Mouse (Mus musculus) activated CD4-positive, CD25-positive, alpha-beta regulatory T cell, adult 4 months (primary cell): Measurements from ENCODE around the gene 4930432M17Rik. TPM values are rescaled to one million over a fixed set of nuclear protein-coding genes. Genes with fewer than 3 reads are reported as not detected.

Experiments used
- ATAC-seq: one replicate; pipeline ENCODE4 v1.8.0; 2017
- polyA plus RNA-seq, 2 experiments: library from polyadenylated mRNA; unstranded; fragments of 100-300 nt; shearing (Covaris generic); gene quantifications; one replicate each; pipeline ENCODE4 v1.2.1; 2017

Gene 4930432M17Rik
- polyA plus RNA-seq, 2 experiments from 2014 or later: not detected

GRCm38 (mm10) chr3:121678935-121679334 lies 8.4 kb downstream of the 4930432M17Rik start:
- ATAC-seq: no peak

- no peak for ATAC-seq
Observed at GRCm38 (mm10) chr3:121679443-121679842, 8.9 kb downstream of the 4930432M17Rik start.

- no peak for ATAC-seq
Observed at GRCm38 (mm10) chr3:121680187-121680586, 9.6 kb downstream of the 4930432M17Rik start.

- no peak for ATAC-seq
Observed at GRCm38 (mm10) chr3:121682439-121683411, 12.2 kb downstream of the 4930432M17Rik start.

GRCm38 (mm10) chr3:121684552-121684951 lies 14.0 kb downstream of the 4930432M17Rik start:
- ATAC-seq: no peak

- no peak for ATAC-seq
Observed at GRCm38 (mm10) chr3:121684963-121685362, 14.4 kb downstream of the 4930432M17Rik start.

GRCm38 (mm10) chr3:121685985-121686384 lies 15.4 kb downstream of the 4930432M17Rik start:
- ATAC-seq: no peak

GRCm38 (mm10) chr3:121686408-121686911 lies 15.9 kb downstream of the 4930432M17Rik start:
- ATAC-seq: no peak

- no peak for ATAC-seq
Observed at GRCm38 (mm10) chr3:121687741-121688140, 17.2 kb downstream of the 4930432M17Rik start.

GRCm38 (mm10) chr3:121689029-121689428 lies 18.5 kb downstream of the 4930432M17Rik start:
- no peak for ATAC-seq

GRCm38 (mm10) chr3:121689697-121690096 lies 19.1 kb downstream of the 4930432M17Rik start:
- ATAC-seq: no peak

- ATAC-seq: no peak
Observed at GRCm38 (mm10) chr3:121693001-121693730, 22.6 kb downstream of the 4930432M17Rik start.

GRCm38 (mm10) chr3:121693746-121694145 lies 23.2 kb downstream of the 4930432M17Rik start:
- no peak for ATAC-seq

GRCm38 (mm10) chr3:121697169-121697568 lies 26.6 kb downstream of the 4930432M17Rik start:
- ATAC-seq: no peak

GRCm38 (mm10) chr3:121699401-121699800 lies 28.8 kb downstream of the 4930432M17Rik start:
- ATAC-seq: no peak

GRCm38 (mm10) chr3:121699849-121700248 lies 29.3 kb downstream of the 4930432M17Rik start:
- no peak for ATAC-seq

- no peak for ATAC-seq
Observed at GRCm38 (mm10) chr3:121700364-121700952, 29.9 kb downstream of the 4930432M17Rik start.

- no peak for ATAC-seq
Observed at GRCm38 (mm10) chr3:121703155-121703879, 32.8 kb downstream of the 4930432M17Rik start.

- no peak for ATAC-seq
Observed at GRCm38 (mm10) chr3:121703880-121704243, 33.3 kb downstream of the 4930432M17Rik start.

GRCm38 (mm10) chr3:121706087-121706486 lies 35.5 kb downstream of the 4930432M17Rik start:
- ATAC-seq: no peak

- ATAC-seq: no peak
Observed at GRCm38 (mm10) chr3:121707106-121707505, 36.5 kb downstream of the 4930432M17Rik start.

- ATAC-seq: no peak
Observed at GRCm38 (mm10) chr3:121710894-121711531, 40.5 kb downstream of the 4930432M17Rik start.
